Mouse (Mus musculus) kidney, adult 2 months (tissue): ENCODE data around the gene Gm21083. TPM values are rescaled to one million over a fixed set of nuclear protein-coding genes. Genes with fewer than 3 reads are reported as not detected.
A peak's percentile ranks its signal among the peaks of the same experiment; 100 is the strongest.
"Not testable (repeated sequence)": the region's sequence is repeated elsewhere in the genome, so short reads cannot be mapped to it uniquely, and the experiment has no call there.

ENCODE experiments used
- DNase-seq: peaks from one replicate; pipeline ENCODE4 v3.0.0; 2021
- H3K27ac ChIP-seq: fragments of 200-500 bp; 2 replicates; pipeline ENCODE4 v1.5.1; 2012; ENCODE audit warnings: low read depth, low read length, control low read depth, inconsistent platforms; ENCODE audit not compliant: insufficient read depth
- H3K27me3 ChIP-seq: fragments of 200-500 bp; replicated peaks from 2 replicates; pipeline ENCODE4 v1.6.1; 2012; ENCODE audit warnings: mild to moderate bottlenecking, moderate library complexity, low read length, inconsistent platforms; ENCODE audit not compliant: control insufficient read depth, insufficient read depth
- H3K36me3 ChIP-seq: fragments of 200-500 bp; 2 replicates; pipeline ENCODE4 v1.6.1; 2012; ENCODE audit warnings: mild to moderate bottlenecking, moderate library complexity, low read length, inconsistent platforms; ENCODE audit not compliant: control insufficient read depth, insufficient read depth
- H3K4me1 ChIP-seq: fragments of 200-500 bp; 2 replicates; pipeline ENCODE4 v1.6.1; 2011; ENCODE audit warnings: low read length; ENCODE audit not compliant: control insufficient read depth, insufficient read depth
- H3K4me3 ChIP-seq: fragments of 200-500 bp; 2 replicates; pipeline ENCODE4 v1.5.1; 2011; ENCODE audit warnings: mild to moderate bottlenecking, low read depth, low read length, control low read depth; ENCODE audit not compliant: insufficient read depth
- CTCF ChIP-seq: fragments of 200-500 bp; conservative IDR thresholded peaks from 2 replicates; pipeline ENCODE4 v1.5.1; 2011; ENCODE audit warnings: low read depth, mild to moderate bottlenecking, control low read depth, low read length, moderate library complexity, mixed read lengths; ENCODE audit not compliant: insufficient read depth, insufficient read length
- WGBS: fragments of 180-500 bp; shearing (Covaris S2); methylation state at CpG from one replicate; pipeline ENCODE4 v1.1.7; 2018; 5-methylcytosine and 5-hydroxymethylcytosine counted together
- polyA plus RNA-seq: library from polyadenylated mRNA; depleted of rRNA; stranded (reverse); fragments of >200 nt; gene quantifications from 2 replicates; pipeline ENCODE4 v1.2.3, GENCODE M21; 2012; rRNA removed

Gene Gm21083
- polyA plus RNA-seq, 1 experiment = not detected

GRCm38 (mm10) chr5:15610695-15611094 is 33.6 kb downstream of the Gm21083 start:
- WGBS = 3% methylated on average over 1 of the region's 1 CpGs
- TF ChIP-seq CTCF = 0 out of 2 replicates have a peak, but pooled peaks have one; percentile 2
- H3K4me1 ChIP-seq, H3K27me3 ChIP-seq, H3K36me3 ChIP-seq, H3K4me3 ChIP-seq, H3K27ac ChIP-seq: not testable (repeated sequence)
- peak; percentile 18 for DNase-seq

- not testable (repeated sequence) for DNase-seq, H3K27me3 ChIP-seq, H3K4me3 ChIP-seq, H3K4me1 ChIP-seq, H3K36me3 ChIP-seq, H3K27ac ChIP-seq
- WGBS = 80% methylated on average over 3 of the region's 3 CpGs
Observed at GRCm38 (mm10) chr5:15616195-15616594, 39.1 kb downstream of the Gm21083 start.

- not testable (repeated sequence) for H3K4me1 ChIP-seq, DNase-seq
- WGBS = 57% methylated on average over 1 of the region's 1 CpGs
Observed at GRCm38 (mm10) chr5:15618764-15619163, 41.6 kb downstream of the Gm21083 start, which contains the start of gene Speer4d. Gene Speer4d (plus strand): TSS chr5:15619064.

GRCm38 (mm10) chr5:15628136-15628535 is 51.0 kb downstream of the Gm21083 start:
- not testable (repeated sequence) for H3K4me1 ChIP-seq, H3K27me3 ChIP-seq, H3K4me3 ChIP-seq, H3K36me3 ChIP-seq, H3K27ac ChIP-seq, DNase-seq
- 0 out of 2 replicates have a peak, but pooled peaks have one; percentile 10 for TF ChIP-seq CTCF
- WGBS = 38% methylated on average over 1 of the region's 1 CpGs

More at GRCm38 (mm10) chr5:15618764-15619163, 41.6 kb downstream of the Gm21083 start, which contains the start of gene Speer4d:
- H3K27me3 ChIP-seq, H3K27ac ChIP-seq, H3K4me3 ChIP-seq, H3K36me3 ChIP-seq: not testable (repeated sequence)

- H3K4me1 ChIP-seq, H3K36me3 ChIP-seq, H3K27me3 ChIP-seq, H3K4me3 ChIP-seq, H3K27ac ChIP-seq: not testable (repeated sequence)
- WGBS = 33% methylated on average over 5 of the region's 5 CpGs
- peak; percentile 14 for DNase-seq
Observed at GRCm38 (mm10) chr5:15630068-15630467, 52.9 kb downstream of the Gm21083 start.

Other genes starting within 250 kb of the Gm21083 start
- not detected in 2 replicates for gene Gm21149, start 100.8 kb upstream of the Gm21083 start, polyA plus RNA-seq
- gene Gm21190, start 48.1 kb upstream of the Gm21083 start, polyA plus RNA-seq = 0.08 and 0.15 TPM in 2 replicates
- gene Speer4d, start 41.7 kb downstream of the Gm21083 start, polyA plus RNA-seq = not detected in 2 replicates
- not detected in 2 replicates for gene 4930572O03Rik, start 79.7 kb downstream of the Gm21083 start, polyA plus RNA-seq
- gene Speer4c, start 136.9 kb downstream of the Gm21083 start, polyA plus RNA-seq = not detected in 2 replicates